Mouse (Mus musculus): ENCODE measurements at regions not wholly inside any gene's neighbourhood (a gene's known extent, or its start where the extent isn't known, plus 50 kb on each side); places are given as distances from the start of the nearest gene placed in this dataset.

- TF ChIP-seq POLR2A (IDR thresholded peaks at IDR 0.05; ENCODE audit: low read depth, low read length) (no peak), CTCF (IDR thresholded peaks at IDR 0.05; ENCODE audit: borderline replicate concordance, insufficient read depth, low read length) (no peak)
Observed at GRCm38 (mm10) chr6:31067453-31067852, 108.6 kb upstream of the Klf14 start.
